Mouse (Mus musculus): ENCODE measurements at regions not wholly inside any gene's neighbourhood (a gene's known extent, or its start where the extent isn't known, plus 50 kb on each side); places are given as distances from the start of the nearest gene placed in this dataset.

GRCm38 (mm10) chr12:107362120-107362519, 126.3 kb upstream of the 3110018I06Rik start:
- no peak for DNase-seq (ENCODE audit: low spot score in 2 of 2)

- no peak for DNase-seq (ENCODE audit: low spot score in 2 of 2)
These were observed 116.2 kb upstream of the 3110018I06Rik start for GRCm38 (mm10) chr12:107372254-107372653.

- no peak for DNase-seq (ENCODE audit: low spot score in 2 of 2)
These were observed 96.2 kb upstream of the 3110018I06Rik start for GRCm38 (mm10) chr12:107392050-107392795.

- no peak for DNase-seq (ENCODE audit: low spot score in 2 of 2)
These were observed 94.0 kb upstream of the 3110018I06Rik start for GRCm38 (mm10) chr12:107394467-107394866.

- no peak for DNase-seq (ENCODE audit: low spot score in 2 of 2)
These were observed 83.6 kb upstream of the 3110018I06Rik start for GRCm38 (mm10) chr12:107404821-107405220.

GRCm38 (mm10) chr12:107423923-107424322, 64.5 kb upstream of the 3110018I06Rik start:
- DNase-seq (ENCODE audit: low spot score in 2 of 2) = no peak

GRCm38 (mm10) chr12:107438506-107438905, 49.9 kb upstream of the 3110018I06Rik start:
- DNase-seq (ENCODE audit: low spot score in 2 of 2) = no peak

All from frontal cortex, postnatal 10 days (tissue).